In genomic region chr19:46740341-46741008, GRCm38 (mm10) we compare ENCODE assay signal across 8 mouse cellular contexts. TPM values are rescaled to one million over a fixed set of nuclear protein-coding genes. Genes with fewer than 3 reads are reported as not detected.
DNase-seq lines count a peak whose midpoint lies in the region; ATAC-seq and TF ChIP-seq lines count a peak whose summit lies in the region.

No protein-coding gene starts in this region.

- no peaks in the 10 kb centered on the region for H3K9me3 ChIP-seq in forebrain, embryonic 10.5 days
- no peaks in the 10 kb centered on the region for H3K9me3 ChIP-seq in forebrain, embryonic 12.5 days

- no peak for ATAC-seq in forebrain, embryonic 12.5 days (ENCODE audit: low FRiP score)

- H3K4me1 ChIP-seq in forebrain, embryonic 10.5 days: no peaks in the 10 kb centered on the region
- no peaks in the 10 kb centered on the region for H3K4me1 ChIP-seq in forebrain, embryonic 12.5 days

- peak; percentile 53 for DNase-seq in forebrain, embryonic 10.5 days (ENCODE audit: extremely low spot score, low spot score)
- DNase-seq in MEL-GATA-1-ER (ENCODE audit: extremely low read depth, low read depth): peak; percentile 78
- DNase-seq in cerebellum, adult 9-11 months: peak; percentile 58
- DNase-seq in gastrocnemius, adult 2 months: peak; percentile 49
- DNase-seq in kidney, postnatal 4 days: peak; percentile 68 to 74
- peak; percentile 81 for DNase-seq in lung, postnatal 10 days
- DNase-seq in skeletal muscle tissue, adult 2 months (ENCODE audit: low read depth, low spot score): peak; percentile 43

- 0 out of 2 replicates have a peak, but pooled peaks cover 2% of the 10 kb centered on the region for H3K36me3 ChIP-seq in forebrain, embryonic 10.5 days (replicated peaks)
- H3K36me3 ChIP-seq in forebrain, embryonic 12.5 days (replicated peaks): no peaks in the 10 kb centered on the region

- H3K4me2 ChIP-seq in forebrain, embryonic 12.5 days: no peak overlapping the region

- WGBS in forebrain, embryonic 10.5 days: 54% methylated on average over 7 of the region's 7 CpGs
- 54% methylated on average over 7 of the region's 7 CpGs for WGBS in forebrain, embryonic 12.5 days

- no peaks in the 10 kb centered on the region for H3K27me3 ChIP-seq in forebrain, embryonic 10.5 days (ENCODE audit: poor library complexity, severe bottlenecking)
- H3K27me3 ChIP-seq in forebrain, embryonic 12.5 days: no peaks in the 10 kb centered on the region

- no peak overlapping the region for H3K9ac ChIP-seq in forebrain, embryonic 12.5 days

- peak; percentile 93 for TF ChIP-seq CTCF in gastrocnemius, adult 2 months (IDR thresholded peaks at IDR 0.05)

- intact Hi-C loops in gastrocnemius, adult 2 months (cut with DNase I): loop anchor here (1.0 kb wide), 2 partner anchors 70 to 153 kb away; no protein-coding TSS in a partner anchor

- no peak overlapping the region for H3K27ac ChIP-seq in forebrain, embryonic 10.5 days
- H3K27ac ChIP-seq in forebrain, embryonic 12.5 days: no peak overlapping the region
- H3K27ac ChIP-seq in gastrocnemius, adult 2 months: no peak overlapping the region

- H3K4me3 ChIP-seq in forebrain, embryonic 10.5 days: no peak overlapping the region
- no peak overlapping the region for H3K4me3 ChIP-seq in forebrain, embryonic 12.5 days (replicated peaks)
- H3K4me3 ChIP-seq in gastrocnemius, adult 2 months: no peak overlapping the region

RNA-seq across cellular contexts. Expression of gene Cnnm2, which starts 20.9 kb away (rescaled TPM):
- polyA plus RNA-seq in forebrain, embryonic 10.5 days (2016; fragmentation: Nextera tagmentation; extraction: Ambion mirVana): 1.3 and 1.7 TPM in 2 replicates
- polyA plus RNA-seq in forebrain, embryonic 12.5 days (2016; fragmentation: Nextera tagmentation; extraction: Ambion mirVana): 3.6 and 3.9 TPM in 2 replicates
- total RNA-seq in gastrocnemius, adult 2 months (2021): 1 to 10 TPM; 2.7 to 3.6 TPM

RNA-seq across cellular contexts. Expression of gene As3mt, which starts 33.2 kb away (rescaled TPM):
- polyA plus RNA-seq in forebrain, embryonic 10.5 days (2016; fragmentation: Nextera tagmentation; extraction: Ambion mirVana): 23.9 and 27.3 TPM in 2 replicates
- polyA plus RNA-seq in forebrain, embryonic 12.5 days (2016; fragmentation: Nextera tagmentation; extraction: Ambion mirVana): 17.7 and 20.8 TPM in 2 replicates
- 100 to 1,000 TPM in 1 of 2 experiments, 10 to 100 TPM in 1; 76.3 to 106 TPM for total RNA-seq in gastrocnemius, adult 2 months (2021)

RNA-seq across cellular contexts. Expression of gene Borcs7, which starts 50.8 kb away (rescaled TPM):
- polyA plus RNA-seq in forebrain, embryonic 10.5 days (2016; fragmentation: Nextera tagmentation; extraction: Ambion mirVana): 13.7 and 13.9 TPM in 2 replicates
- 14.6 and 14.8 TPM in 2 replicates for polyA plus RNA-seq in forebrain, embryonic 12.5 days (2016; fragmentation: Nextera tagmentation; extraction: Ambion mirVana)
- 10 to 100 TPM; 12.1 to 12.2 TPM for total RNA-seq in gastrocnemius, adult 2 months (2021)
